Mouse (Mus musculus) embryonic fibroblast, embryonic 13.5 days (primary cell): ENCODE measurements at regions not wholly inside any gene's neighbourhood (a gene's known extent, or its start where the extent isn't known, plus 50 kb on each side); places are given as distances from the start of the nearest gene placed in this dataset.
A peak's percentile ranks its signal among the peaks of the same experiment; 100 is the strongest.

Experiments used
- CTCF ChIP-seq: IDR thresholded peaks from 2 replicates; pipeline ENCODE4 v1.5.1; 2011; ENCODE audit warnings: mild to moderate bottlenecking, control low read depth, low read length, moderate library complexity, borderline replicate concordance; ENCODE audit not compliant: insufficient read depth
- POLR2A ChIP-seq: IDR thresholded peaks from 2 replicates; pipeline ENCODE4 v1.6.1; 2011; ENCODE audit warnings: low read depth, mild to moderate bottlenecking, control low read depth, low read length, moderate library complexity

- peak; percentile 70; the same call in 1 of the 2 replicates for TF ChIP-seq CTCF
- TF ChIP-seq POLR2A: no peak
Measured at GRCm38 (mm10) chr15:88537190-88537589, 62.9 kb upstream of the Zdhhc25 start.
